Mouse (Mus musculus) midbrain, embryonic 16.5 days (tissue): ENCODE measurements around the gene Ltb4r2. TPM values are rescaled to one million over a fixed set of nuclear protein-coding genes. Genes with fewer than 3 reads are reported as not detected.

Experiments
- ATAC-seq: fragments of 200-750 bp; cut with Nextera tagmentation; 2 replicates; pipeline ENCODE4 v1.8.0; 2017; ENCODE audit warnings: moderate TSS enrichment
- H3K27ac ChIP-seq: fragments of 300-500 bp; sonication (generic); 2 replicates; pipeline ENCODE4 v1.5.1; 2014; ENCODE audit warnings: mild to moderate bottlenecking, low read length, mixed read lengths
- H3K27me3 ChIP-seq: fragments of 300-500 bp; sonication (generic); 2 replicates; pipeline ENCODE4 v1.6.1; 2014; ENCODE audit warnings: low read depth, low read length, mixed read lengths; ENCODE audit not compliant: control insufficient read depth, insufficient read depth
- H3K36me3 ChIP-seq: fragments of 300-500 bp; sonication (generic); 2 replicates; pipeline ENCODE4 v1.6.1; 2014; ENCODE audit warnings: mild to moderate bottlenecking, low read length, moderate library complexity, mixed read lengths; ENCODE audit not compliant: control insufficient read depth, insufficient read depth
- H3K4me1 ChIP-seq: fragments of 300-500 bp; sonication (generic); 2 replicates; pipeline ENCODE4 v1.6.1; 2014; ENCODE audit warnings: mild to moderate bottlenecking, low read length, mixed read lengths; ENCODE audit not compliant: control insufficient read depth, insufficient read depth
- H3K4me2 ChIP-seq: fragments of 300-500 bp; sonication (generic); 2 replicates; pipeline ENCODE4 v1.6.1; 2014; ENCODE audit warnings: mild to moderate bottlenecking, low read length, mixed read lengths
- H3K4me3 ChIP-seq: fragments of 300-500 bp; sonication (generic); 2 replicates; pipeline ENCODE4 v1.5.1; 2014; ENCODE audit warnings: low read depth, mild to moderate bottlenecking, low read length, moderate library complexity, mixed read lengths
- H3K9ac ChIP-seq: fragments of 300-500 bp; sonication (generic); 2 replicates; pipeline ENCODE4 v1.6.1; 2014; ENCODE audit warnings: low read depth, low read length, mixed read lengths
- H3K9me3 ChIP-seq: fragments of 300-500 bp; sonication (generic); replicated peaks from 2 replicates; pipeline ENCODE4 v1.6.1; 2014; ENCODE audit warnings: mild to moderate bottlenecking, low read length, mixed read lengths; ENCODE audit not compliant: control insufficient read depth, poor library complexity, severe bottlenecking
- whole genome bisulfite sequencing: fragments of 180-500 bp; shearing (Covaris S2); extraction: QIAGEN DNeasy Blood & Tissue Kit; methylation state at CpG from one replicate; pipeline ENCODE4 v1.1.7; 2014; 5-methylcytosine and 5-hydroxymethylcytosine counted together
- polyA plus RNA-seq: library from polyadenylated mRNA; unstranded; fragments of >200 nt; fragmentation: Nextera tagmentation; extraction: Ambion mirVana; gene quantifications from 2 replicates; pipeline ENCODE4 v1.2.1, GENCODE M21; 2015

Ltb4r2 gene
- 0.51 and 0.59 TPM in 2 replicates for polyA plus RNA-seq

GRCm38 (mm10) chr14:55761163-55761562, at the start of gene Ltb4r2:
Gene Ltb4r2, plus strand, starts transcription at chr14:55761428.
- no peak for ATAC-seq
- peak within 1 kb of the TSS; percentile 54 for H3K4me3 ChIP-seq
- peak within 1 kb of the TSS; percentile 85 for H3K9ac ChIP-seq
- peaks cover 28% of the 10 kb centered on the region for H3K27me3 ChIP-seq
- no peaks in the 10 kb centered on the region for H3K36me3 ChIP-seq
- peak within 1 kb of the TSS; percentile 92 for H3K4me2 ChIP-seq
- H3K9me3 ChIP-seq, result no peaks in the 10 kb centered on the region
- 75% methylated on average over 6 of the region's 6 CpGs for WGBS
- H3K4me1 ChIP-seq, result peaks cover 7% of the 10 kb centered on the region
- H3K27ac ChIP-seq, result peak within 1 kb of the TSS; percentile 77

DNA sequence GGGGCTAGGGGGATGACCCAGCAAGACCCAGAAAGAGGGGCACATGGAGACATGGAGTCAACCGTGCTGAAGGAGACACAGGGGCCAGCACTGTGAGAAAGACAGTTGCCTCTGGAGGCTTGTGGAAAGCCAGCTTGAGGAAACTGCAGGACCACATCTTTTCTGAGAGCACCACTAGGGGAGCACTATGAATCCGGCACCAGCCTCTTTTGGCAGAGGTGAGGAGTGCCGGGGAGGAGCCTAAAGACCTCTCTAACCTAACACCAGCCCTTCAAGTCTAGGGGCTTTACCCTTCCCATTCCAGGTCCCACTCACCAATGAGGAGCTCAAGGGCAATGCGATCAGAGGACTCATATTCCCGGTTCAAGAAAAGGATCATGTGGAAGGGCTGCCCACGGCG, 49.4 kb upstream of the Ltb4r2 start:
- 83% methylated on average over 7 of the region's 7 CpGs for WGBS
- Histone ChIP-seq H3K36me3 (peaks cover under 1% of the 10 kb centered on the region; the same call in 1 of the 2 replicates), H3K9ac (no peak overlapping the region), H3K27me3 (peaks cover 7% of the 10 kb centered on the region), H3K27ac (no peak overlapping the region), H3K4me1 (no peaks in the 10 kb centered on the region), H3K4me3 (no peak overlapping the region), H3K4me2 (no peak overlapping the region), H3K9me3 (no peaks in the 10 kb centered on the region)
- no peak for ATAC-seq

GRCm38 (mm10) chr14:55713007-55713728, 48.1 kb upstream of the Ltb4r2 start:
- no peak overlapping the region for H3K27ac ChIP-seq
- H3K36me3 ChIP-seq, result peaks cover 9% of the 10 kb centered on the region; the same call in 1 of the 2 replicates
- no peak overlapping the region for H3K9ac ChIP-seq
- H3K9me3 ChIP-seq, result no peaks in the 10 kb centered on the region
- ATAC-seq, result no peak
- no peak overlapping the region for H3K4me2 ChIP-seq
- no peak overlapping the region for H3K4me3 ChIP-seq
- no peaks in the 10 kb centered on the region for H3K4me1 ChIP-seq
- H3K27me3 ChIP-seq, result peaks cover 7% of the 10 kb centered on the region
- 14% methylated on average over 24 of the region's 25 CpGs for WGBS

DNA sequence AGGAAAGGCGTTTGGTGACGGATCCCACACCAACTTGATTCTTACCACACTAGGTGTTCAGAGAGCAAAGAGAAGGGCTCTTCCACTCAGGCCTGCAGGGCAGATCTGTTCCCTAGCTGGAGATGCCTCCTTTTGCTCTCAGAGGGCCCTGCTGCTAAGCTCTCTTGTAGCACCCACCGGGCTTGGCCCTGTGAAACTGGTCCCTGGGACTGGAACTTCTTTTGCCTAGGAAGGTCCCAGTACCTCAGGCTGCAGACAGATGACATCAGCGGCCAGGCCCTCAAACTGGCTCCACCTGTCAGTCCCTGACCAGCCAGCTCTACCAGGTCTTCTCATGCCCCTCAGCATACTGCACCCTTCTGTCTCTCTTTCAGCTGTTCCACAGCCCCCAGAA, 47.5 kb upstream of the Ltb4r2 start, which contains the start of gene Tgm1:
TSS of gene Tgm1 (minus strand) at position 198 of the 394 bp plus-strand sequence.
- peaks cover 12% of the 10 kb centered on the region; the same call in 1 of the 2 replicates for H3K36me3 ChIP-seq
- no peak for ATAC-seq
- peaks cover 7% of the 10 kb centered on the region for H3K27me3 ChIP-seq

GRCm38 (mm10) chr14:55714893-55715292, 46.3 kb upstream of the Ltb4r2 start:
- Histone ChIP-seq H3K4me1 (no peaks in the 10 kb centered on the region), H3K9ac (no peak overlapping the region), H3K9me3 (no peaks in the 10 kb centered on the region), H3K27me3 (peaks cover 7% of the 10 kb centered on the region), H3K4me2 (no peak overlapping the region), H3K36me3 (peaks cover 14% of the 10 kb centered on the region; the same call in 1 of the 2 replicates), H3K27ac (no peak overlapping the region), H3K4me3 (no peak overlapping the region)
- WGBS, result 44% methylated on average over 6 of the region's 6 CpGs
- ATAC-seq, result no peak

More for the DNA sequence above, 47.5 kb upstream of the Ltb4r2 start, which contains the start of gene Tgm1:
- Histone ChIP-seq H3K9me3 (no peaks in the 10 kb centered on the region), H3K4me3 (no peak within 1 kb of the TSS), H3K4me1 (no peaks in the 10 kb centered on the region), H3K9ac (no peak within 1 kb of the TSS), H3K4me2 (no peak within 1 kb of the TSS), H3K27ac (no peak within 1 kb of the TSS)
- WGBS, result 27% methylated on average over 4 of the region's 4 CpGs

- Histone ChIP-seq H3K36me3 (peaks cover 17% of the 10 kb centered on the region; the same call in 1 of the 2 replicates), H3K27me3 (peaks cover 7% of the 10 kb centered on the region), H3K9ac (no peak overlapping the region), H3K4me1 (peaks cover 6% of the 10 kb centered on the region), H3K4me3 (no peak overlapping the region), H3K4me2 (no peak overlapping the region), H3K27ac (no peak overlapping the region), H3K9me3 (no peaks in the 10 kb centered on the region)
- WGBS, result 96% methylated on average over 6 of the region's 6 CpGs
- ATAC-seq, result no peak
Observed at GRCm38 (mm10) chr14:55716271-55716670, 45.0 kb upstream of the Ltb4r2 start.

DNA sequence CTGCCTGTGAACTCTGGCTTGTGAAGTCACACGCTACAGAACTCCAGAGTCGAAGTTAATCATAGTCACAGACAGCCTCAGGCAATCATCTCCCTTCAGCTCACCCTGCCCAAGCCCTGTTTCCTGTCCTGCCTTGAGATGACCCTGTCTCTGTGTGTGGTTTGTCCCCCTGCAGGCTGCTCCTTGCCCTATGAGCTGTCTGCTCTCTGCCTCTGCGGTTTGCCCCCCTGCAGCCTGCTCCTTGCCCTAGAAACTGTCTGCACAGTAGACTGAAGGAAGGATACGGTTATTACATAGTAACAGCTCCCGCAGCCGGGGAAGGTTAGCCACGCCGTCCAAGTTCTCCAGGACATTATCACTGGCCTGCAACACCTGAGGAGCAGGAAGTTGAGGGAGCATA, 44.3 kb upstream of the Ltb4r2 start:
- Histone ChIP-seq H3K36me3 (peaks cover 17% of the 10 kb centered on the region; the same call in 1 of the 2 replicates), H3K27ac (no peak overlapping the region), H3K9ac (no peak overlapping the region), H3K27me3 (peaks cover 7% of the 10 kb centered on the region), H3K4me3 (no peak overlapping the region), H3K9me3 (no peaks in the 10 kb centered on the region), H3K4me1 (peaks cover 9% of the 10 kb centered on the region), H3K4me2 (no peak overlapping the region)
- no peak for ATAC-seq
- 91% methylated on average over 8 of the region's 8 CpGs for WGBS

GRCm38 (mm10) chr14:55719737-55720136, 41.5 kb upstream of the Ltb4r2 start:
- WGBS, result 89% methylated on average over 6 of the region's 6 CpGs
- Histone ChIP-seq H3K9ac (no peak overlapping the region), H3K27me3 (no peaks in the 10 kb centered on the region), H3K27ac (no peak overlapping the region), H3K9me3 (no peaks in the 10 kb centered on the region), H3K36me3 (peaks cover 17% of the 10 kb centered on the region; the same call in 1 of the 2 replicates), H3K4me2 (no peak overlapping the region), H3K4me1 (peaks cover 14% of the 10 kb centered on the region), H3K4me3 (no peak overlapping the region)
- no peak for ATAC-seq

DNA sequence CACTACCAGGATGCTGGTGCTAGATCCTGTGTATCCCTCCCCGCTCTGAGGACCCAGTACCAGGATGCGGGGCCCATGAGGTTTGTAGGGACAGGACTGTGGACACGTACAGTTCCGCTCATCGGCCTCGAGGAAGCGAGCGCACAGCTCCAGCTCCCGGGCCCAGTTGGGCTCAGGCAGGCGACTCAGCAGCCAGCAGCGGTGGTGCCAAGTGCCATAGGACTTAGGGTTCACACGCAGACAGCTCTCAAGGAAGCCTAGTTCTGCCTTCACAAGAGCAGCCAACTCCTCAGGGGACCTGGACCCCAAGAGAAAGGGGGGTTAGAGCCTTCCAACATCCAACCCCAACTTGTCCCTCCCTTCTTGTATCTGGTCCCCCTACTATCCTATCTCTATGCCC, 40.6 kb upstream of the Ltb4r2 start:
- no peak overlapping the region for H3K4me3 ChIP-seq
- H3K9me3 ChIP-seq, result no peaks in the 10 kb centered on the region
- no peak for ATAC-seq
- peaks cover 14% of the 10 kb centered on the region for H3K4me1 ChIP-seq
- peaks cover 17% of the 10 kb centered on the region; the same call in 1 of the 2 replicates for H3K36me3 ChIP-seq
- no peak overlapping the region; the same call in 1 of the 2 replicates for H3K9ac ChIP-seq
- peak overlapping the region; percentile 79; the same call in 1 of the 2 replicates for H3K4me2 ChIP-seq
- 93% methylated on average over 12 of the region's 12 CpGs for WGBS
- H3K27ac ChIP-seq, result no peak overlapping the region
- no peaks in the 10 kb centered on the region for H3K27me3 ChIP-seq
